9 mouse cellular contexts compared by ENCODE assay signal in genomic region chrX:140537662-140538061, GRCm38 (mm10).
DNase-seq lines count a peak whose midpoint lies in the region; ATAC-seq lines count a peak whose summit lies in the region.
"Had no signal": no experiment of that assay in that cellular context is flagged by ENCODE, and none has a peak within 500 bp of the region (broad histone marks: within the 10 kb centered on the region; RNA-seq: fewer than 3 reads in every experiment).

No protein-coding gene starts in this region.

- no peaks in the 10 kb centered on the region for H3K36me3 ChIP-seq in heart, embryonic 16.5 days (ENCODE audit: control insufficient read depth, insufficient read depth)
- H3K36me3 ChIP-seq in hindbrain, embryonic 11.5 days (ENCODE audit: control insufficient read depth, insufficient read depth, low read length): no peaks in the 10 kb centered on the region

- H3K27ac ChIP-seq in heart, embryonic 16.5 days (ENCODE audit: low read length): peak overlapping the region; percentile 71
- no peak overlapping the region for H3K27ac ChIP-seq in hindbrain, embryonic 11.5 days (ENCODE audit: low read depth, low read length)
- H3K27ac ChIP-seq: limb, embryonic 10.5 days had no signal

- H3K4me2 ChIP-seq in heart, embryonic 16.5 days (ENCODE audit: low read depth, low read length): no peak overlapping the region
- H3K4me2 ChIP-seq in hindbrain, embryonic 11.5 days (replicated peaks; ENCODE audit: low read depth, low read length): no peak overlapping the region

- H3K9ac ChIP-seq in heart, embryonic 16.5 days (ENCODE audit: low read length): no peak overlapping the region
- no peak overlapping the region for H3K9ac ChIP-seq in hindbrain, embryonic 11.5 days (ENCODE audit: low read depth, low read length)

- peak; percentile 32 for DNase-seq in adrenal gland, adult 2 months
- no peak for DNase-seq in adrenal gland, postnatal 4 days (ENCODE audit: low spot score in 2 of 2)
- peak; percentile 79 for DNase-seq in MEL-GATA-1-ER (ENCODE audit: extremely low read depth, low read depth)
- DNase-seq in lung, postnatal 4 days: peak; percentile 69 to 73
- no peak for DNase-seq in cerebellum, adult 18-20 months
- DNase-seq in hindbrain, embryonic 11.5 days (ENCODE audit: low spot score): no peak

- no peaks in the 10 kb centered on the region for H3K9me3 ChIP-seq in heart, embryonic 16.5 days (replicated peaks; ENCODE audit: control insufficient read depth, low read length)
- H3K9me3 ChIP-seq in hindbrain, embryonic 11.5 days (ENCODE audit: control insufficient read depth, low read length): no peaks in the 10 kb centered on the region
- H3K9me3 ChIP-seq: limb, embryonic 10.5 days had no signal

- no peaks in the 10 kb centered on the region for H3K27me3 ChIP-seq in heart, embryonic 16.5 days (ENCODE audit: control insufficient read depth, insufficient read depth, low read length)
- peaks cover 7% of the 10 kb centered on the region for H3K27me3 ChIP-seq in hindbrain, embryonic 11.5 days (ENCODE audit: control insufficient read depth, insufficient read depth, low read length)

- ATAC-seq in heart, embryonic 16.5 days (replicated peaks; ENCODE audit: extremely low read depth, insufficient read depth, low FRiP score): no peak
- ATAC-seq in erythroid progenitor cell, adult 5-6 weeks (replicated peaks; ENCODE audit: low FRiP score, poor library complexity, severe bottlenecking): no peak
- no peak for ATAC-seq in hindbrain, embryonic 11.5 days (ENCODE audit: low FRiP score)

- H3K4me3 ChIP-seq in heart, embryonic 16.5 days (ENCODE audit: low read length): no peak overlapping the region
- H3K4me3 ChIP-seq in hindbrain, embryonic 11.5 days (ENCODE audit: low read depth, low read length): no peak overlapping the region
- H3K4me3 ChIP-seq: limb, embryonic 10.5 days had no signal

- 30% methylated on average over 6 of the region's 6 CpGs for WGBS in heart, embryonic 16.5 days
- WGBS in hindbrain, embryonic 11.5 days: 47% methylated on average over 6 of the region's 6 CpGs

- peaks cover 22% of the 10 kb centered on the region for H3K4me1 ChIP-seq in heart, embryonic 16.5 days (ENCODE audit: control insufficient read depth, insufficient read depth, low read length)
- no peaks in the 10 kb centered on the region for H3K4me1 ChIP-seq in hindbrain, embryonic 11.5 days (replicated peaks; ENCODE audit: control insufficient read depth, insufficient read depth, low read length)

Comparison
In these comparisons a context has a peak if more than half of its experiments do, and no peak if none do; other contexts are left out.
1. DNase-seq: peak in adrenal gland, adult 2 months (single experiment), MEL-GATA-1-ER (single experiment) and lung, postnatal 4 days (2 of 2); none in adrenal gland, postnatal 4 days (0 of 2), cerebellum, adult 18-20 months (0 of 2) and hindbrain, embryonic 11.5 days (single experiment).